Mouse (Mus musculus) forebrain, embryonic 14.5 days (tissue): ENCODE data around the gene Nfatc4. TPM values are rescaled to one million over a fixed set of nuclear protein-coding genes. Genes with fewer than 3 reads are reported as not detected.

ENCODE experiments used
- ATAC-seq: fragments of 200-750 bp; cut with Nextera tagmentation; 2 replicates; pipeline ENCODE4 v1.8.0; 2017; ENCODE audit warnings: mild to moderate bottlenecking, moderate library complexity
- DNase-seq: peaks from one replicate; pipeline ENCODE4 v3.0.0-alpha.2; 2015; ENCODE audit warnings: low spot score
- H3K27ac ChIP-seq: fragments of 300-500 bp; sonication (generic); 2 replicates; pipeline ENCODE4 v1.5.1; 2014; ENCODE audit warnings: low read depth, mild to moderate bottlenecking, control low read depth, low read length, moderate library complexity
- H3K27me3 ChIP-seq: fragments of 300-500 bp; sonication (generic); replicated peaks from 2 replicates; pipeline ENCODE4 v1.6.1; 2014; ENCODE audit warnings: low read length, control low read depth, mixed read lengths; ENCODE audit not compliant: control insufficient read depth, insufficient read depth
- H3K36me3 ChIP-seq: fragments of 300-500 bp; sonication (generic); 2 replicates; pipeline ENCODE4 v1.6.1; 2014; ENCODE audit warnings: low read length, control low read depth; ENCODE audit not compliant: control insufficient read depth, insufficient read depth
- H3K4me1 ChIP-seq: fragments of 300-500 bp; sonication (generic); 2 replicates; pipeline ENCODE4 v1.6.1; 2014; ENCODE audit warnings: antibody characterized with exemption, low read length, control low read depth; ENCODE audit not compliant: control insufficient read depth, insufficient read depth
- H3K4me2 ChIP-seq: fragments of 300-500 bp; sonication (generic); 2 replicates; pipeline ENCODE4 v1.6.1; 2014; ENCODE audit warnings: mild to moderate bottlenecking, control low read depth, low read length
- H3K4me3 ChIP-seq: fragments of 300-500 bp; sonication (generic); 2 replicates; pipeline ENCODE4 v1.5.1; 2014; ENCODE audit warnings: low read depth, low read length, control low read depth
- H3K9ac ChIP-seq: fragments of 300-500 bp; sonication (generic); 2 replicates; pipeline ENCODE4 v1.6.1; 2014; ENCODE audit warnings: mild to moderate bottlenecking, low read length, control low read depth, moderate library complexity
- H3K9me3 ChIP-seq: fragments of 300-500 bp; sonication (generic); replicated peaks from 2 replicates; pipeline ENCODE4 v1.6.1; 2016; ENCODE audit warnings: low read length, control low read depth, mixed read lengths; ENCODE audit not compliant: control insufficient read depth
- WGBS: fragments of 180-500 bp; shearing (Covaris S2); extraction: QIAGEN DNeasy Blood & Tissue Kit; methylation state at CpG from one replicate; pipeline ENCODE4 v1.1.7; 2014; 5-methylcytosine and 5-hydroxymethylcytosine counted together
- polyA plus RNA-seq: library from polyadenylated mRNA; unstranded; fragments of >200 nt; fragmentation: Nextera tagmentation; extraction: Ambion mirVana; gene quantifications from 2 replicates; pipeline ENCODE4 v1.2.1, GENCODE M21; 2014

The Nfatc4 gene
- polyA plus RNA-seq, 1 experiment from 2014 or later = 8.3 TPM

- H3K9ac ChIP-seq = no peak overlapping the region
- H3K4me2 ChIP-seq = no peak overlapping the region
- no peak for ATAC-seq
- no peaks in the 10 kb centered on the region for H3K9me3 ChIP-seq
- WGBS = 89% methylated on average over 17 of the region's 17 CpGs
- H3K4me3 ChIP-seq = no peak overlapping the region
- DNase-seq = no peak
- no peaks in the 10 kb centered on the region for H3K27me3 ChIP-seq
- no peak overlapping the region for H3K27ac ChIP-seq
- H3K4me1 ChIP-seq = no peaks in the 10 kb centered on the region
- H3K36me3 ChIP-seq = peaks cover 54% of the 10 kb centered on the region
Observed at GRCm38 (mm10) chr14:55872551-55872950, 49.6 kb downstream of the Nfatc4 start.

GRCm38 (mm10) chr14:55873242-55873713 lies 50.3 kb downstream of the Nfatc4 start:
- Histone ChIP-seq H3K4me1 (no peaks in the 10 kb centered on the region), H3K27me3 (no peaks in the 10 kb centered on the region), H3K9me3 (no peaks in the 10 kb centered on the region), H3K36me3 (peaks cover 47% of the 10 kb centered on the region), H3K27ac (no peak overlapping the region), H3K9ac (peak overlapping the region; percentile 37; the same call in 1 of the 2 replicates), H3K4me3 (no peak overlapping the region), H3K4me2 (peak overlapping the region; percentile 33; the same call in 1 of the 2 replicates)
- DNase-seq = no peak
- WGBS = 83% methylated on average over 8 of the region's 8 CpGs
- no peak for ATAC-seq

GRCm38 (mm10) chr14:55873714-55874683 lies 51.1 kb downstream of the Nfatc4 start:
- Histone ChIP-seq H3K27me3 (no peaks in the 10 kb centered on the region), H3K9ac (peak overlapping the region; percentile 37), H3K27ac (no peak overlapping the region; the same call in 1 of the 2 replicates), H3K9me3 (no peaks in the 10 kb centered on the region), H3K4me1 (no peaks in the 10 kb centered on the region), H3K36me3 (peaks cover 40% of the 10 kb centered on the region), H3K4me3 (peak overlapping the region; percentile 16; the same call in 1 of the 2 replicates), H3K4me2 (peak overlapping the region; percentile 33)
- peak; percentile 79 for DNase-seq
- ATAC-seq = peak; percentile 78
- 15% methylated on average over 30 of the region's 30 CpGs for WGBS

GRCm38 (mm10) chr14:55877469-55878315 lies 54.7 kb downstream of the Nfatc4 start:
- Histone ChIP-seq H3K27ac (no peak overlapping the region), H3K27me3 (no peaks in the 10 kb centered on the region), H3K4me1 (no peaks in the 10 kb centered on the region), H3K9ac (no peak overlapping the region), H3K9me3 (no peaks in the 10 kb centered on the region), H3K4me2 (no peak overlapping the region), H3K36me3 (0 out of 2 replicates have a peak, but pooled peaks cover 5% of the 10 kb centered on the region), H3K4me3 (no peak overlapping the region)
- DNase-seq = no peak
- ATAC-seq = no peak
- 34% methylated on average over 14 of the region's 14 CpGs for WGBS

GRCm38 (mm10) chr14:55878316-55878940 lies 55.5 kb downstream of the Nfatc4 start:
- H3K4me2 ChIP-seq = no peak overlapping the region
- H3K9me3 ChIP-seq = no peaks in the 10 kb centered on the region
- ATAC-seq = no peak
- H3K9ac ChIP-seq = no peak overlapping the region
- H3K27me3 ChIP-seq = no peaks in the 10 kb centered on the region
- H3K4me1 ChIP-seq = no peaks in the 10 kb centered on the region
- 47% methylated on average over 7 of the region's 7 CpGs for WGBS
- no peak overlapping the region for H3K27ac ChIP-seq
- H3K4me3 ChIP-seq = no peak overlapping the region
- DNase-seq = no peak
- no peaks in the 10 kb centered on the region for H3K36me3 ChIP-seq

GRCm38 (mm10) chr14:55879623-55880022 lies 56.7 kb downstream of the Nfatc4 start:
- Histone ChIP-seq H3K36me3 (no peaks in the 10 kb centered on the region), H3K27ac (no peak overlapping the region), H3K4me1 (peaks cover 6% of the 10 kb centered on the region; the same call in 1 of the 2 replicates), H3K4me3 (no peak overlapping the region), H3K4me2 (no peak overlapping the region), H3K27me3 (no peaks in the 10 kb centered on the region), H3K9me3 (no peaks in the 10 kb centered on the region), H3K9ac (no peak overlapping the region)
- peak; percentile 85 for DNase-seq
- ATAC-seq = peak; percentile 47; the same call in 1 of the 2 replicates
- 39% methylated on average over 1 of the region's 1 CpGs for WGBS

GRCm38 (mm10) chr14:55880982-55881381 lies 58.0 kb downstream of the Nfatc4 start:
- H3K9ac ChIP-seq = no peak overlapping the region
- no peaks in the 10 kb centered on the region for H3K36me3 ChIP-seq
- DNase-seq = no peak
- WGBS = 90% methylated on average over 8 of the region's 8 CpGs
- H3K4me2 ChIP-seq = no peak overlapping the region
- H3K27ac ChIP-seq = no peak overlapping the region
- no peak for ATAC-seq
- H3K4me3 ChIP-seq = no peak overlapping the region
- H3K27me3 ChIP-seq = no peaks in the 10 kb centered on the region
- H3K4me1 ChIP-seq = peaks cover 13% of the 10 kb centered on the region
- H3K9me3 ChIP-seq = no peaks in the 10 kb centered on the region

GRCm38 (mm10) chr14:55882171-55882641 lies 59.3 kb downstream of the Nfatc4 start:
- Histone ChIP-seq H3K36me3 (peaks cover 9% of the 10 kb centered on the region), H3K27me3 (no peaks in the 10 kb centered on the region), H3K27ac (no peak overlapping the region), H3K9ac (no peak overlapping the region), H3K4me3 (no peak overlapping the region), H3K9me3 (no peaks in the 10 kb centered on the region), H3K4me1 (peaks cover 15% of the 10 kb centered on the region), H3K4me2 (no peak overlapping the region)
- ATAC-seq (no peak), DNase-seq (no peak)
- WGBS = 82% methylated on average over 6 of the region's 6 CpGs
